Mouse (Mus musculus): ENCODE measurements around the gene Ccdc148. TPM values are rescaled to one million over a fixed set of nuclear protein-coding genes. Genes with fewer than 3 reads are reported as not detected.

The Ccdc148 gene
- polyA plus RNA-seq, 1 experiment from 2014 or later = 1.9 TPM

- Histone ChIP-seq H3K27ac (no peak overlapping the region), H3K9ac (ENCODE audit: low read depth, low read length) (no peak overlapping the region), H3K36me3 (ENCODE audit: insufficient read depth, low read length) (no peaks in the 10 kb centered on the region), H3K9me3 (replicated peaks; ENCODE audit: low read length) (no peaks in the 10 kb centered on the region), H3K4me3 (replicated peaks; ENCODE audit: low read depth, low read length) (no peak overlapping the region), H3K27me3 (ENCODE audit: insufficient read depth, low read length) (no peaks in the 10 kb centered on the region), H3K4me2 (ENCODE audit: low read length) (no peak overlapping the region), H3K4me1 (replicated peaks; ENCODE audit: insufficient read depth, low read length) (no peaks in the 10 kb centered on the region)
- ATAC-seq (replicated peaks; ENCODE audit: low FRiP score, low read depth) (no peak), DNase-seq (ENCODE audit: low spot score) (no peak)
- WGBS = 66% methylated on average over 8 of the region's 8 CpGs
- TF ChIP-seq CTCF (IDR thresholded peaks at IDR 0.05; ENCODE audit: low read depth) = no peak
Observed at GRCm38 (mm10) chr2:59050245-59050824, 110.1 kb downstream of the Ccdc148 start.

GRCm38 (mm10) chr2:59049686-59050085 lies 110.8 kb downstream of the Ccdc148 start:
- Histone ChIP-seq H3K9me3 (replicated peaks; ENCODE audit: low read length) (no peaks in the 10 kb centered on the region), H3K4me2 (ENCODE audit: low read length) (no peak overlapping the region), H3K9ac (ENCODE audit: low read depth, low read length) (no peak overlapping the region), H3K27ac (no peak overlapping the region), H3K4me1 (replicated peaks; ENCODE audit: insufficient read depth, low read length) (no peaks in the 10 kb centered on the region), H3K27me3 (ENCODE audit: insufficient read depth, low read length) (no peaks in the 10 kb centered on the region), H3K4me3 (replicated peaks; ENCODE audit: low read depth, low read length) (no peak overlapping the region), H3K36me3 (ENCODE audit: insufficient read depth, low read length) (no peaks in the 10 kb centered on the region)
- TF ChIP-seq CTCF (IDR thresholded peaks at IDR 0.05; ENCODE audit: low read depth) = no peak
- DNase-seq (ENCODE audit: low spot score) = no peak
- 59% methylated on average over 4 of the region's 4 CpGs for WGBS
- no peak for ATAC-seq (replicated peaks; ENCODE audit: low FRiP score, low read depth)

- no peak overlapping the region for H3K27ac ChIP-seq
- H3K4me2 ChIP-seq (ENCODE audit: low read length) = no peak overlapping the region
- no peak overlapping the region for H3K9ac ChIP-seq (ENCODE audit: low read depth, low read length)
- no peaks in the 10 kb centered on the region for H3K9me3 ChIP-seq (replicated peaks; ENCODE audit: low read length)
- no peak for DNase-seq (ENCODE audit: low spot score)
- ATAC-seq (replicated peaks; ENCODE audit: low FRiP score, low read depth) = no peak
- H3K4me1 ChIP-seq (replicated peaks; ENCODE audit: insufficient read depth, low read length) = no peaks in the 10 kb centered on the region
- WGBS = 79% methylated on average over 6 of the region's 6 CpGs
- no peaks in the 10 kb centered on the region for H3K36me3 ChIP-seq (ENCODE audit: insufficient read depth, low read length)
- no peaks in the 10 kb centered on the region for H3K27me3 ChIP-seq (ENCODE audit: insufficient read depth, low read length)
- no peak overlapping the region for H3K4me3 ChIP-seq (replicated peaks; ENCODE audit: low read depth, low read length)
- no peak for TF ChIP-seq CTCF (IDR thresholded peaks at IDR 0.05; ENCODE audit: low read depth)
Observed at GRCm38 (mm10) chr2:59048775-59049451, 111.6 kb downstream of the Ccdc148 start.

- Histone ChIP-seq H3K4me2 (ENCODE audit: low read length) (peak overlapping the region; percentile 39; the same call in 1 of the 2 replicates), H3K9ac (ENCODE audit: low read depth, low read length) (no peak overlapping the region), H3K27ac (no peak overlapping the region), H3K9me3 (replicated peaks; ENCODE audit: low read length) (no peaks in the 10 kb centered on the region), H3K4me1 (replicated peaks; ENCODE audit: insufficient read depth, low read length) (no peaks in the 10 kb centered on the region), H3K36me3 (ENCODE audit: insufficient read depth, low read length) (no peaks in the 10 kb centered on the region), H3K4me3 (replicated peaks; ENCODE audit: low read depth, low read length) (no peak overlapping the region), H3K27me3 (ENCODE audit: insufficient read depth, low read length) (no peaks in the 10 kb centered on the region)
- ATAC-seq (replicated peaks; ENCODE audit: low FRiP score, low read depth) (no peak), DNase-seq (ENCODE audit: low spot score) (peak; percentile 15)
- TF ChIP-seq CTCF (IDR thresholded peaks at IDR 0.05; ENCODE audit: low read depth) = no peak
- WGBS = 48% methylated on average over 22 of the region's 22 CpGs
Observed at GRCm38 (mm10) chr2:59043313-59044032, 117.0 kb downstream of the Ccdc148 start.

GRCm38 (mm10) chr2:59042616-59043015 lies 117.9 kb downstream of the Ccdc148 start:
- DNase-seq (ENCODE audit: low spot score) = no peak
- 59% methylated on average over 13 of the region's 13 CpGs for WGBS
- no peak overlapping the region for H3K27ac ChIP-seq
- no peaks in the 10 kb centered on the region for H3K36me3 ChIP-seq (ENCODE audit: insufficient read depth, low read length)
- no peak for TF ChIP-seq CTCF (IDR thresholded peaks at IDR 0.05; ENCODE audit: low read depth)
- H3K9me3 ChIP-seq (replicated peaks; ENCODE audit: low read length) = no peaks in the 10 kb centered on the region
- H3K9ac ChIP-seq (ENCODE audit: low read depth, low read length) = no peak overlapping the region
- H3K4me1 ChIP-seq (replicated peaks; ENCODE audit: insufficient read depth, low read length) = no peaks in the 10 kb centered on the region
- H3K4me2 ChIP-seq (ENCODE audit: low read length) = no peak overlapping the region
- ATAC-seq (replicated peaks; ENCODE audit: low FRiP score, low read depth) = no peak; the same call in 1 of the 2 replicates
- H3K4me3 ChIP-seq (replicated peaks; ENCODE audit: low read depth, low read length) = no peak overlapping the region
- H3K27me3 ChIP-seq (ENCODE audit: insufficient read depth, low read length) = no peaks in the 10 kb centered on the region

GRCm38 (mm10) chr2:59036433-59036832 lies 124.0 kb downstream of the Ccdc148 start:
- no peak for DNase-seq (ENCODE audit: low spot score)
- no peaks in the 10 kb centered on the region for H3K4me1 ChIP-seq (replicated peaks; ENCODE audit: insufficient read depth, low read length)
- no peak overlapping the region for H3K4me2 ChIP-seq (ENCODE audit: low read length)
- no peak overlapping the region for H3K9ac ChIP-seq (ENCODE audit: low read depth, low read length)
- 63% methylated on average over 6 of the region's 6 CpGs for WGBS
- H3K27ac ChIP-seq = no peak overlapping the region
- no peaks in the 10 kb centered on the region for H3K27me3 ChIP-seq (ENCODE audit: insufficient read depth, low read length)
- H3K36me3 ChIP-seq (ENCODE audit: insufficient read depth, low read length) = no peaks in the 10 kb centered on the region
- no peak for TF ChIP-seq CTCF (IDR thresholded peaks at IDR 0.05; ENCODE audit: low read depth)
- no peaks in the 10 kb centered on the region for H3K9me3 ChIP-seq (replicated peaks; ENCODE audit: low read length)
- no peak overlapping the region for H3K4me3 ChIP-seq (replicated peaks; ENCODE audit: low read depth, low read length)
- no peak for ATAC-seq (replicated peaks; ENCODE audit: low FRiP score, low read depth)
